Mouse (Mus musculus) retina, embryonic 14.5 days (tissue): ENCODE results near the gene Pth.

Source experiments
- DNase-seq: peaks from one replicate; pipeline ENCODE4 v3.0.0-alpha.2; 2015; ENCODE audit warnings: low spot score

The Pth gene

GRCm38 (mm10) chr7:113388470-113388869 is at the start of gene Pth:
TSS of gene Pth (minus strand) at chr7:113388570.
- DNase-seq: no peak

GRCm38 (mm10) chr7:113436312-113436711 is 47.9 kb upstream of the Pth start:
- DNase-seq: no peak

GRCm38 (mm10) chr7:113434286-113434685 is 45.9 kb upstream of the Pth start:
- DNase-seq: peak; percentile 79

- DNase-seq: no peak
These were observed 45.1 kb upstream of the Pth start for GRCm38 (mm10) chr7:113433451-113433850.

- no peak for DNase-seq
These were observed 44.5 kb upstream of the Pth start for GRCm38 (mm10) chr7:113432891-113433290.

- no peak for DNase-seq
These were observed 32.4 kb upstream of the Pth start for GRCm38 (mm10) chr7:113420771-113421170.

- DNase-seq: no peak
These were observed 30.9 kb upstream of the Pth start for GRCm38 (mm10) chr7:113419070-113419782.

- DNase-seq: no peak
These were observed 28.2 kb upstream of the Pth start for GRCm38 (mm10) chr7:113416536-113416935.

- DNase-seq: no peak
These were observed 26.9 kb upstream of the Pth start for GRCm38 (mm10) chr7:113415256-113415655.

GRCm38 (mm10) chr7:113408712-113409111 is 20.3 kb upstream of the Pth start:
- no peak for DNase-seq

- DNase-seq: no peak
These were observed 9.7 kb upstream of the Pth start for GRCm38 (mm10) chr7:113398083-113398482.

GRCm38 (mm10) chr7:113396661-113397060 is 8.3 kb upstream of the Pth start:
- DNase-seq: no peak

GRCm38 (mm10) chr7:113391619-113392018 is 3.2 kb upstream of the Pth start:
- no peak for DNase-seq

- peak; percentile 93 for DNase-seq
These were observed 10.3 kb downstream of the Pth start for GRCm38 (mm10) chr7:113377875-113378658.

GRCm38 (mm10) chr7:113372682-113373081 is 15.7 kb downstream of the Pth start:
- no peak for DNase-seq

GRCm38 (mm10) chr7:113369620-113370340 is 18.6 kb downstream of the Pth start:
- DNase-seq: peak; percentile 76

- peak; percentile 99 for DNase-seq
These were observed 19.4 kb downstream of the Pth start, which contains the start of gene Btbd10 for GRCm38 (mm10) chr7:113368746-113369619. TSS of gene Btbd10 (minus strand) at chr7:113369392.

- no peak for DNase-seq
These were observed 20.9 kb downstream of the Pth start for GRCm38 (mm10) chr7:113367440-113367839.

- DNase-seq: no peak
These were observed 39.3 kb downstream of the Pth start for GRCm38 (mm10) chr7:113349089-113349488.

GRCm38 (mm10) chr7:113347694-113348093 is 40.7 kb downstream of the Pth start:
- no peak for DNase-seq

GRCm38 (mm10) chr7:113347271-113347670 is 41.1 kb downstream of the Pth start:
- DNase-seq: no peak
